Comparison of ENCODE assay signal across 26 mouse cellular contexts in the genomic region with DNA sequence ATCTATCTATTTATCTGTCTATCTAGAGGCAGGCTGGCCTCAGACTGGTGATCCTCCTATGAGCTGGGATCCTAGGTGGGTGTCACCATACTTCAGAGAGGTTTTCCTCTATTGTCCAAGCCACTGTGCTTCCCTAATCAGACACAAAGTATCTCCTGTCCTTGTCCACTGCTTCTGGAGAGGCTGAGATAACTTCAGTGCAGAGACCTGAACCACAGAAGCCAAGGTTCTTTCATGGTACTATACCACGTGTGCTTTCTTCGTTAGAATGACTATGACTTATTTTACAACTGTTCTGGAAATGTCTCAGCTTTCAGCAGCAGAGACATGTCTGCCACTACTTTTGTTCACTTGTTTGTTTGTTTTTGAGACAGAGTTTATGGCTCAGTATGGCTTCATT. TPM values are rescaled to one million over a fixed set of nuclear protein-coding genes. Genes with fewer than 3 reads are reported as not detected.
DNase-seq lines count a peak whose midpoint lies in the region; ATAC-seq and TF ChIP-seq lines count a peak whose summit lies in the region.
"Had no signal": no experiment of that assay in that cellular context is flagged by ENCODE, and none has a peak within 500 bp of the region (broad histone marks: within the 10 kb centered on the region; RNA-seq: fewer than 3 reads in every experiment).

No protein-coding gene starts in this region.

- intact Hi-C loops in gastrocnemius, postnatal 14 days (cut with DNase I; ENCODE audit: low total_unique reads): no loop called here

- no peak for TF ChIP-seq POLR2A in MEL (IDR thresholded peaks at IDR 0.05; ENCODE audit: control insufficient read depth in 1 of 2, insufficient read depth in 1 of 2, low read depth in 1 of 2, low read length in 2 of 2, poor library complexity in 1 of 2)

- H3K27ac ChIP-seq in MEL (ENCODE audit: control insufficient read depth, low read depth, low read length): no peak overlapping the region
- peak overlapping the region; percentile 25; the same call in 1 of the 2 replicates for H3K27ac ChIP-seq in liver, embryonic 14.5 days
- H3K27ac ChIP-seq in liver, postnatal 0 days (ENCODE audit: low read depth): no peak overlapping the region
- H3K27ac ChIP-seq: embryonic facial prominence, embryonic 12.5 days; embryonic facial prominence, embryonic 15.5 days; forebrain, embryonic 12.5 days; forebrain, embryonic 15.5 days; hindbrain, embryonic 10.5 days; hindbrain, embryonic 13.5 days had no signal

- TF ChIP-seq RAD21 in MEL (IDR thresholded peaks at IDR 0.05; ENCODE audit: low read depth, low read length): no peak

- TF ChIP-seq CTCF in MEL (IDR thresholded peaks at IDR 0.05 in 2 of 3, conservative IDR thresholded peaks at IDR 0.05 in 1 of 3; ENCODE audit: control insufficient read depth in 1 of 3, insufficient read depth in 1 of 3, low read depth in 2 of 3, low read length in 3 of 3, poor library complexity in 1 of 3, severe bottlenecking in 1 of 3): no peak
- no peak for TF ChIP-seq CTCF in liver, embryonic 14.5 days (IDR thresholded peaks at IDR 0.05; ENCODE audit: low read depth)
- no peak for TF ChIP-seq CTCF in liver, postnatal 0 days (IDR thresholded peaks at IDR 0.05; ENCODE audit: low read depth)

- H3K9ac ChIP-seq in MEL (ENCODE audit: control insufficient read depth, low read depth, low read length, poor library complexity, severe bottlenecking): no peak overlapping the region
- H3K9ac ChIP-seq in liver, embryonic 14.5 days (replicated peaks): no peak overlapping the region; the same call in 1 of the 2 replicates
- H3K9ac ChIP-seq in liver, postnatal 0 days (replicated peaks): no peak overlapping the region
- H3K9ac ChIP-seq: embryonic facial prominence, embryonic 12.5 days; embryonic facial prominence, embryonic 15.5 days; forebrain, embryonic 15.5 days; hindbrain, embryonic 13.5 days had no signal

- H3K36me3 ChIP-seq in MEL (ENCODE audit: control insufficient read depth in 1 of 2, insufficient read depth in 2 of 2, low read length in 2 of 2): peaks cover 0 to 2% of the 10 kb centered on the region in 2 experiments; a peak in 1 of 4 replicates
- no peaks in the 10 kb centered on the region for H3K36me3 ChIP-seq in liver, embryonic 14.5 days (replicated peaks; ENCODE audit: control insufficient read depth, insufficient read depth, low read depth)
- no peaks in the 10 kb centered on the region for H3K36me3 ChIP-seq in liver, postnatal 0 days (replicated peaks; ENCODE audit: insufficient read depth, low read length)
- H3K36me3 ChIP-seq: embryonic facial prominence, embryonic 12.5 days; embryonic facial prominence, embryonic 15.5 days; forebrain, embryonic 12.5 days; forebrain, embryonic 15.5 days; G1E; hindbrain, embryonic 10.5 days; hindbrain, embryonic 13.5 days had no signal

- TF ChIP-seq EP300 in MEL (IDR thresholded peaks at IDR 0.05; ENCODE audit: low read depth in 1 of 2, low read length in 2 of 2): 0 out of 4 replicates have a peak, but pooled peaks have one; percentile 12 to 23
- TF ChIP-seq EP300 in liver, embryonic 14.5 days (IDR thresholded peaks at IDR 0.05; ENCODE audit: low read depth): no peak; the same call in 1 of the 2 replicates
- TF ChIP-seq EP300 in liver, postnatal 0 days (IDR thresholded peaks at IDR 0.05; ENCODE audit: low read depth): 0 out of 2 replicates have a peak, but pooled peaks have one; percentile 13

- H3K79me2 ChIP-seq in MEL (ENCODE audit: control insufficient read depth, insufficient read depth, low read length, poor library complexity): no peaks in the 10 kb centered on the region

- ATAC-seq in erythroid progenitor cell, adult 5-6 weeks (replicated peaks; ENCODE audit: low FRiP score, poor library complexity, severe bottlenecking): 0 out of 2 replicates have a peak, but pooled peaks have one; percentile 16
- ATAC-seq in liver, embryonic 14.5 days (ENCODE audit: insufficient read depth): peak; percentile 45; the same call in 1 of the 2 replicates
- peak; percentile 16; the same call in 1 of the 2 replicates for ATAC-seq in liver, postnatal 0 days
- ATAC-seq: hindbrain, embryonic 16.5 days had no signal

- H3K9me3 ChIP-seq in MEL (replicated peaks; ENCODE audit: insufficient read depth, low read length): no peaks in the 10 kb centered on the region
- no peaks in the 10 kb centered on the region for H3K9me3 ChIP-seq in liver, embryonic 14.5 days (ENCODE audit: control insufficient read depth, low read length)
- H3K9me3 ChIP-seq in liver, postnatal 0 days (ENCODE audit: low read length): no peaks in the 10 kb centered on the region
- H3K9me3 ChIP-seq: embryonic facial prominence, embryonic 12.5 days; embryonic facial prominence, embryonic 15.5 days; forebrain, embryonic 12.5 days; forebrain, embryonic 15.5 days; hindbrain, embryonic 10.5 days; hindbrain, embryonic 13.5 days had no signal

- WGBS in liver, embryonic 14.5 days (ENCODE audit: insufficient replicate concordance): 15% methylated on average over 2 of the region's 2 CpGs
- WGBS in liver, postnatal 0 days (ENCODE audit: insufficient replicate concordance): 59% methylated on average over 2 of the region's 2 CpGs

- H3K4me1 ChIP-seq in MEL (ENCODE audit: control insufficient read depth in 1 of 2, insufficient read depth in 2 of 2, low read length in 2 of 2): peaks cover 6 to 15% of the 10 kb centered on the region in 2 experiments; a peak in 3 of 4 replicates
- peaks cover 17 to 32% of the 10 kb centered on the region in 2 experiments for H3K4me1 ChIP-seq in liver, embryonic 14.5 days (replicated peaks; ENCODE audit: control insufficient read depth in 2 of 2, insufficient read depth in 2 of 2, low read length in 1 of 2)
- peaks cover 14% of the 10 kb centered on the region for H3K4me1 ChIP-seq in liver, postnatal 0 days (ENCODE audit: insufficient read depth)
- H3K4me1 ChIP-seq: embryonic facial prominence, embryonic 15.5 days had no signal

- no peak overlapping the region for H3K4me2 ChIP-seq in liver, embryonic 14.5 days (ENCODE audit: low read depth)
- no peak overlapping the region for H3K4me2 ChIP-seq in liver, postnatal 0 days (ENCODE audit: low read depth, low read length)
- H3K4me2 ChIP-seq: embryonic facial prominence, embryonic 12.5 days; embryonic facial prominence, embryonic 15.5 days; forebrain, embryonic 12.5 days; forebrain, embryonic 15.5 days; heart, embryonic 11.5 days; hindbrain, embryonic 13.5 days had no signal

- no peak overlapping the region for H3K4me3 ChIP-seq in MEL (ENCODE audit: control insufficient read depth in 1 of 2, insufficient read depth in 1 of 2, low read depth in 2 of 2, low read length in 2 of 2)
- no peak overlapping the region for H3K4me3 ChIP-seq in liver, embryonic 14.5 days (ENCODE audit: insufficient read depth in 1 of 2, low read depth in 2 of 2, low read length in 2 of 2)
- H3K4me3 ChIP-seq in liver, postnatal 0 days (ENCODE audit: low read depth, low read length): no peak overlapping the region
- H3K4me3 ChIP-seq: embryonic facial prominence, embryonic 12.5 days; embryonic facial prominence, embryonic 15.5 days; forebrain, embryonic 12.5 days; forebrain, embryonic 15.5 days; hindbrain, embryonic 10.5 days; hindbrain, embryonic 13.5 days had no signal

- peak; percentile 26 for DNase-seq in MEL (ENCODE audit: low read depth, low spot score)
- DNase-seq in liver, embryonic 14.5 days (ENCODE audit: low read depth in 3 of 3, low spot score in 3 of 3): no peak
- DNase-seq in liver, postnatal 0 days: no peak
- no peak for DNase-seq in right cerebral cortex, adult 18-20 months
- no peak for DNase-seq in layer of hippocampus, postnatal 10 days (ENCODE audit: low spot score in 2 of 2)
- no peak for DNase-seq in gastrocnemius, postnatal 14 days
- DNase-seq in gastrocnemius, adult 8-10 months (ENCODE audit: low spot score in 2 of 2): no peak
- DNase-seq: adrenal gland, adult 8-10 months; adrenal gland, postnatal 25 days; B cell, adult 2 months; cerebellum, adult 18-20 months; cerebellum, adult 9-10 months; cerebellum, postnatal 14 days; gastrocnemius, postnatal 10 days; heart, adult 11 months had no signal

- H3K27me3 ChIP-seq in MEL (ENCODE audit: control insufficient read depth in 1 of 2, insufficient read depth in 2 of 2, low read length in 2 of 2): no peaks in the 10 kb centered on the region
- no peaks in the 10 kb centered on the region for H3K27me3 ChIP-seq in liver, embryonic 14.5 days (ENCODE audit: control insufficient read depth, insufficient read depth, low read length)
- H3K27me3 ChIP-seq in liver, postnatal 0 days (ENCODE audit: insufficient read depth, low read length): no peaks in the 10 kb centered on the region
- H3K27me3 ChIP-seq: CH12.LX; embryonic facial prominence, embryonic 12.5 days; embryonic facial prominence, embryonic 15.5 days; forebrain, embryonic 12.5 days; forebrain, embryonic 15.5 days; hindbrain, embryonic 13.5 days had no signal

RNA-seq across cellular contexts. Expression of a gene that starts 22.2 kb away (rescaled TPM):
- total RNA-seq in MEL (2012; rRNA removed): 0.08 TPM in 1 of 2 replicates, not detected in the other
- under 1 TPM in 1 of 2 experiments, not detected in 1; 0.32 TPM for polyA plus RNA-seq in MEL (2012; ENCODE audit: insufficient read depth in 1 of 2, insufficient read length in 2 of 2, low read depth in 1 of 2, low replicate concordance in 2 of 2, missing spikeins in 1 of 2)
- 8.0 and 15.9 TPM in 2 replicates for total RNA-seq in erythroid progenitor cell, adult 5-6 weeks (2015; ENCODE audit: low replicate concordance)
- 11.2 and 36.3 TPM in 2 replicates for total RNA-seq in erythroid progenitor cell, adult 5-6 weeks (2017; ENCODE audit: low replicate concordance)
- 0.48 and 0.80 TPM in 2 replicates for polyA plus RNA-seq in liver, embryonic 14.5 days (2012; rRNA removed)
- polyA plus RNA-seq in liver, embryonic 14.5 days (2014; fragmentation: Nextera tagmentation; extraction: Ambion mirVana): 1.4 and 1.7 TPM in 2 replicates
- 1.8 and 2.2 TPM in 2 replicates for polyA plus RNA-seq in liver, postnatal 0 days (2015; fragmentation: Nextera tagmentation; extraction: Ambion mirVana)
- total RNA-seq in layer of hippocampus, postnatal 10 days (2021): 10 to 100 TPM; 25.1 to 27.9 TPM
- under 1 TPM; 0.72 to 0.84 TPM for total RNA-seq in gastrocnemius, postnatal 14 days (2021)
- total RNA-seq in gastrocnemius, adult 8-10 months (2022): 1 to 10 TPM; 1.1 to 1.7 (median 1.3) TPM
- total RNA-seq: CH12.LX, G1E had no signal
- polyA plus RNA-seq: G1E had no signal

RNA-seq across cellular contexts. Expression of a gene that starts 44.1 kb away (rescaled TPM):
- 9.4 and 13.7 TPM in 2 replicates for total RNA-seq in MEL (2012; rRNA removed)
- polyA plus RNA-seq in MEL (2012; ENCODE audit: insufficient read depth in 1 of 2, insufficient read length in 2 of 2, low read depth in 1 of 2, low replicate concordance in 2 of 2, missing spikeins in 1 of 2): 10 to 100 TPM in 1 of 2 experiments, not detected in 1; 12.7 TPM
- total RNA-seq in erythroid progenitor cell, adult 5-6 weeks (2015; ENCODE audit: low replicate concordance): 14.4 and 32.7 TPM in 2 replicates
- total RNA-seq in erythroid progenitor cell, adult 5-6 weeks (2017; ENCODE audit: low replicate concordance): 8.8 and 22.2 TPM in 2 replicates
- polyA plus RNA-seq in liver, embryonic 14.5 days (2012; rRNA removed): 8.1 and 12.0 TPM in 2 replicates
- 20.7 and 22.0 TPM in 2 replicates for polyA plus RNA-seq in liver, embryonic 14.5 days (2014; fragmentation: Nextera tagmentation; extraction: Ambion mirVana)
- 18.3 and 20.3 TPM in 2 replicates for polyA plus RNA-seq in liver, postnatal 0 days (2015; fragmentation: Nextera tagmentation; extraction: Ambion mirVana)
- total RNA-seq in layer of hippocampus, postnatal 10 days (2021): 10 to 100 TPM; 22.2 to 29.0 TPM
- 10 to 100 TPM in 1 of 2 experiments, 1 to 10 TPM in 1; 7.3 to 10.5 TPM for total RNA-seq in gastrocnemius, postnatal 14 days (2021)
- total RNA-seq in gastrocnemius, adult 8-10 months (2022): 10 to 100 TPM; 16.3 to 19.1 (median 17.1) TPM

RNA-seq across cellular contexts. Expression of a gene that starts 44.2 kb away (rescaled TPM):
- total RNA-seq in MEL (2012; rRNA removed): 23.9 and 31.6 TPM in 2 replicates
- polyA plus RNA-seq in MEL (2012; ENCODE audit: insufficient read depth in 1 of 2, insufficient read length in 2 of 2, low read depth in 1 of 2, low replicate concordance in 2 of 2, missing spikeins in 1 of 2): 10 to 100 TPM in 1 of 2 experiments, not detected in 1; 18.3 TPM
- total RNA-seq in erythroid progenitor cell, adult 5-6 weeks (2015; ENCODE audit: low replicate concordance): 3.2 and 8.8 TPM in 2 replicates
- total RNA-seq in erythroid progenitor cell, adult 5-6 weeks (2017; ENCODE audit: low replicate concordance): 4.1 and 7.7 TPM in 2 replicates
- 5.4 and 7.5 TPM in 2 replicates for polyA plus RNA-seq in liver, embryonic 14.5 days (2012; rRNA removed)
- 9.3 and 11.6 TPM in 2 replicates for polyA plus RNA-seq in liver, embryonic 14.5 days (2014; fragmentation: Nextera tagmentation; extraction: Ambion mirVana)
- 10.4 and 10.5 TPM in 2 replicates for polyA plus RNA-seq in liver, postnatal 0 days (2015; fragmentation: Nextera tagmentation; extraction: Ambion mirVana)
- 10 to 100 TPM; 12.8 to 14.2 TPM for total RNA-seq in layer of hippocampus, postnatal 10 days (2021)
- total RNA-seq in gastrocnemius, postnatal 14 days (2021): 10 to 100 TPM; 24.6 to 28.1 TPM
- 10 to 100 TPM; 41.3 to 48.5 (median 45.1) TPM for total RNA-seq in gastrocnemius, adult 8-10 months (2022)
